ENCODE assay signal across 8 mouse cellular contexts in the genomic region with DNA sequence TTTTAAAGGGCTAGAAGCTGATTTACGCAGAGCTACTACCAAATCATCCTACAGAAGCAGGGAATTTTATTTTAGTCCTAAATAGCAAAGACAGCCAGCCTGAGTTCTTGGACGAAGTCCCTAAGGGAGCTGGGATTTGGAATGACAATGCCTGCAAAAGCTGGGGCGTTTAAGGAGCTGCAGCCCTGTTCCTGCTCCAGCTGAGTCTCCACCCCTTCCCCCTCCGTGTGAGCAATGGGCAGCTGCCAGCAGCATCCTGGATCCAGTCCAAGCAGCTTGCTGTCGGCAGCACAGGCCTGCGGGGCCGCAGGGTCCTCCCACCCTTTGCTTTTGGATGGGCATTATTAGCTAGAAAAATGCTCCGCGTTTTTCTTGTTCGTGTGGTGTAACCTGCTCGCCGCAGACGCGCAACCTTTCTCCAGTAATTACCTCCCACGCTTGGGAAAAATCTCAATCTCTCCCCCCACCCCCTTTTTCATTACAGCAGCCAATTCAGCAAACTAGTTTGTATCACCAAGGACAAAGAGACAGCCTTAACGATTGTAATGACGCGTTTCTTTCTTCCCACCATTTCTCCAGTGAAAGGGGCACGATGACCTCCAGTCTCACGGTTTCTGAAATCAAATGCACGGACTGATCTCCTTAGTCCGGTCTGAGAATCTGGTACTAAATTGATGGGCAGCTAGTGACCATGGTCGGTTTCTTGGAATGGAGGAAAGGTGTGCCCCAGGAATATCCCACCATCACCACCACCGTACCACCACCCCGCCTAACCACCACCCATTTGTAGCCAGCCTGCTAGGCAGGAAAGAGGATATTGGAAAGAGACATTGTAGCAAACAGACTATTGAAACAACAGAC.
DNase-seq lines count a peak whose midpoint lies in the region; ATAC-seq and TF ChIP-seq lines count a peak whose summit lies in the region.

No protein-coding gene starts in this region.

- peak overlapping the region; percentile 47 for H3K4me2 ChIP-seq in hindbrain, postnatal 0 days (ENCODE audit: low read depth, low read length)

- peak; percentile 62 to 64 for DNase-seq in adrenal gland, adult 18-20 months (ENCODE audit: low spot score in 2 of 2)
- DNase-seq in gastrocnemius, postnatal 10 days: peak; percentile 87
- peak; percentile 93 for DNase-seq in hindbrain, postnatal 0 days (ENCODE audit: low spot score)
- peak; percentile 71 to 78 for DNase-seq in left cerebral cortex, adult 18-20 months (ENCODE audit: low spot score in 2 of 2)
- peak; percentile 82 for DNase-seq in lung, postnatal 25 days (ENCODE audit: low spot score)
- peak; percentile 59 for DNase-seq in retina, postnatal 7 days (ENCODE audit: low read depth, low spot score)
- DNase-seq in yolk sac, embryonic 10.5 days (ENCODE audit: low spot score): peak; percentile 56

- peak overlapping the region; percentile 41; the same call in 1 of the 2 replicates for H3K9ac ChIP-seq in hindbrain, postnatal 0 days (replicated peaks; ENCODE audit: low read length)

- peak; percentile 91 for ATAC-seq in hindbrain, postnatal 0 days

- H3K27me3 ChIP-seq in hindbrain, postnatal 0 days (ENCODE audit: insufficient read depth, low read length): no peaks in the 10 kb centered on the region

- H3K9me3 ChIP-seq in hindbrain, postnatal 0 days (ENCODE audit: low read length): no peaks in the 10 kb centered on the region

- WGBS in hindbrain, postnatal 0 days: 26% methylated on average over 25 of the region's 25 CpGs

- peak overlapping the region; percentile 26 for H3K27ac ChIP-seq in cortical plate, adult 2 months (ENCODE audit: insufficient read depth, low read length)
- peak overlapping the region; percentile 90 for H3K27ac ChIP-seq in hindbrain, postnatal 0 days

- no peaks in the 10 kb centered on the region for H3K36me3 ChIP-seq in hindbrain, postnatal 0 days (ENCODE audit: insufficient read depth, low read length)

- H3K4me1 ChIP-seq in cortical plate, adult 2 months (ENCODE audit: control insufficient read depth, insufficient read depth, low read length): no peaks in the 10 kb centered on the region
- no peaks in the 10 kb centered on the region for H3K4me1 ChIP-seq in hindbrain, postnatal 0 days (ENCODE audit: insufficient read depth, low read length)

- TF ChIP-seq CTCF in cortical plate, adult 2 months (IDR thresholded peaks at IDR 0.05; ENCODE audit: extremely low read depth, insufficient read depth, low read length): no peak
- no peak for TF ChIP-seq CTCF in hindbrain, postnatal 0 days (IDR thresholded peaks at IDR 0.05; ENCODE audit: low read depth)

- 0 out of 2 replicates have a peak, but pooled peaks have one; percentile 15 for TF ChIP-seq POLR2A in cortical plate, adult 2 months (IDR thresholded peaks at IDR 0.05; ENCODE audit: extremely low read depth, insufficient read depth, low read length)

- H3K4me3 ChIP-seq in cortical plate, adult 2 months (ENCODE audit: insufficient read depth, low read length): peak overlapping the region; percentile 1; the same call in 1 of the 2 replicates
- peak overlapping the region; percentile 24 for H3K4me3 ChIP-seq in hindbrain, postnatal 0 days (ENCODE audit: low read length)

Comparison
In these comparisons a context has a peak if more than half of its experiments do, and no peak if none do; other contexts are left out.
1. Peak in every context shown above with its lines: DNase-seq, ATAC-seq, H3K4me3 ChIP-seq and H3K27ac ChIP-seq.